Mouse (Mus musculus) liver (tissue): ENCODE results near the gene Tnik.

Experiments
- DNase-seq: peaks from one replicate; pipeline ENCODE4 v3.0.0-alpha.2; 2020; ENCODE audit warnings: mixed read lengths

Tnik gene

DNA sequence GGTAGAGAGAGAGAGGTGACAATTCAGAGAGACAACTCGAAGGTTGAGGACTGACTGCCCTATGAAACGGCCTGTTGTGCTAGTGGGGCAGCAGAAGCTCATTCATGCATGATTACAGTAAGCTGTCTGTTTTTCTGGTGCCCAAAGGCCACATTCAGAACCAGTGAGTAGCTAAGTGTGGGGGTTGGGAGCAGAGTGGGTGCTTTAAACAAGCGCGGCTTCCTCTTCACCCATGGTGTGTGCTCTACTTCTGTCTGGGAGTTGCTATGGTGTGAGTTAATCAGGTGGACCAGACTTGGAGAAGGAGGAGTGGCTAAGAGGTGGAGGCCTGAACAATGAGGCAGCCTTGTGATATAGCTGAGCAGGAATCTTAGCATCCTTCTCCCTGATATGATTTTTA, 2.2 kb downstream of the Tnik start:
- no peak for DNase-seq

DNA sequence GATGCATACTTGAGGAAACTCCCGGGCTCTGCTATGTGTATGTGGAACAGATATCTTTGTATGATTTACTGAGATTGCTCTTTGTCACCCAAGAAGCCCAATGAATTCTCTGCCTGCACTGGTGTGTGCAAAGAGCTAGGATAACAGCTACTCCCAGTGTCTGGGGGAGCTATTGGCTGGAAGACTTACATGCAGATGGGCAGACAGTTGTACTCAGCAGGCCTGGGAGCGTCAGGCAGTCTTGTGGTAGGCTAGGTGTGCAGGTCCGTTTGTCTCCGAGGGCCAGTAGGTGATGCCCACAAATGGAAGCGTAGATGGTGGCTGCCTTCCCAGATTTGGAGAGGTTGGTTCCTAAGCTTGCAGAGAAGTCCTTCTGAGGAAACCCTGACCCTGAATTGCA, 2.6 kb downstream of the Tnik start:
- DNase-seq: no peak

DNA sequence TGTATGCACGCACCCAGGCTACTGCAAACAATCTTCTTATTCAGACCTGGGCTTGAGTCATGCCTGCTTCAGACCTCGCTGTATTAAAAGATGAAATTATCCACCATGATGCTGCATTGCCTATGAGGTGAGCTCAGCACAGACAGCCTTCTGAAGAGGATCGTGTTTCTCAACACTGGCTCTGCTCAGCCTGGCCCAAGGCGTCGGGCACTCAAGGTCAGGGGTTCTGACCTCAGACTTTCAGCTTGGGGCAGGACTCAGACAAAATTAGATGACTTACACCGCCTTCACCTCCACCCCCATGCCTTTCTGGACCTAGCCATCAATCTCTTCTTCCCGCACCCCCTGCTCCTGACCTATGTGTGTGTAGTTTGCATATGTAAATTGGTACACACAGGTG, 4.2 kb downstream of the Tnik start:
- no peak for DNase-seq

DNA sequence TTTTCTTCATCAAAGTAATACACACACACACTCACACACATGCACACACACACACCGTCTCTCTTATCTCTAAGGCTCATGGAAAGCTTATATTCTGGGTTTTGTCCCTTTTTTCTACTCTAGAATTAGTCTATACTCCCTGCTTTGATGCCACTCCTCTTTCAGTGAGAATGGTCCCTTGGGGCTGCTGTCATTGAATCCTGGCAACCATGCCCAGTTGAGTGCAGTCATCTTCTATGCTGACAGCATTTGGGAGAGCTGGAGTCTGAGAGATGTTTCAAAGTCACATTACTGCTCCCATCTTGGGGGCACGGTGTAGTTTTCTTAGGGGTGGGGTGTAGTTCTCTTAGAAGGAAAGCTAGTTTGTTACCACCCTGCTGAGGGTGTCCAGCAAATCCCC, 6.7 kb downstream of the Tnik start:
- DNase-seq: no peak

DNA sequence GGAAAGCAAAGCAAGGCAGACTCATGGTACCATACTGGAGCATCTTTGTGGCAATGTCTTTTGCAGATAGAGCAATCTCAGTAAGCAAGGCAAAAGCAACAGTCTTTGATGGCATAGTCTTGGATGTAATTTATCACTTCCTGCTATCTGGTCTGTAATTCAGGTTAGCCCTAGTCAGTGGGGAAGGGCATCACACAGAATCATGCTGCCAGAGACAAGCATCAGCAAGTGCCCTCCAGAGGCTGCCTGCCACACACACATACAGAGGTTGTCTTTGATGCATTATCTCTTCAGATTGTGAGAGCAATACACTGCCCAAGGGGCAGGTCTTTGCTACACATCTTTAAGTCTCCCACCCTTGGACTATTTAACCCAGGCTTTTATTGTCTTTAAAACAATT, 8.9 kb downstream of the Tnik start:
- DNase-seq: no peak

DNA sequence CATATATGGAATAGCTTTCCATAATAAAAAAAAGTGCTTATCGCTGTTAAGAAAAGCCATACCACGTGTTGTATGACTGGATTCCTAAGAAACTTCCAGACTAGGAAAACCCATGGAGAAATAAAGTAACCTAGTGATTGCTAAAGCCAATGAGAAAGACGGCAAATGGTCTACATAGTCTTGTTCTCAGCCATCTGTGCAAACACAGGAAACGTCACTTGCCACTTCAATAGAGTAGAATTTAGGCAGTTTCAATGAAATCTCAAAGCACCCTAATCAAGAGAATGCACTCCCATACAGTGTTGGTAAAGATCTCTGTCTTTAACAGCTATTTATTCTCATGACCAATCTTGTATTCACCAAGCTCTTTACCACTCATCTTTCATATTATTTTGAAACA, 11.7 kb downstream of the Tnik start:
- no peak for DNase-seq

DNA sequence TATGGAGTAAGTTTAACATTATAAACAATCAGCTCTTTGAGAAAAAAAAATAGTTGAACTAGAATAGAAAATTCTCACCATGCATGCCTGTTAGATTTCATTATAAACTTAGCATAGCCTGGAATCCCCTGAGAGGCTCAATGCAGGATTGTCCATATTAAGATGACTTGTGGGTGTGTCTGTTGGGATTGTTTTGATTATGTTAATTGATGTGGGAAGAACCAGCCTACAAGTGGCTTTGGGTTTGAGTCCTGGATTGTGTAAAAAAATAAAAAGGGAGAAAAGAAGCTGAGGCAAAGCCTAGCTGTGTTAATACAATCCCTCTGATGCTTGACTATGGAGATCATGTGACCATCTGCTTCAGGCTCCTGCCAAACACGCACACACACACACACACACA, 26.7 kb downstream of the Tnik start:
- no peak for DNase-seq

DNA sequence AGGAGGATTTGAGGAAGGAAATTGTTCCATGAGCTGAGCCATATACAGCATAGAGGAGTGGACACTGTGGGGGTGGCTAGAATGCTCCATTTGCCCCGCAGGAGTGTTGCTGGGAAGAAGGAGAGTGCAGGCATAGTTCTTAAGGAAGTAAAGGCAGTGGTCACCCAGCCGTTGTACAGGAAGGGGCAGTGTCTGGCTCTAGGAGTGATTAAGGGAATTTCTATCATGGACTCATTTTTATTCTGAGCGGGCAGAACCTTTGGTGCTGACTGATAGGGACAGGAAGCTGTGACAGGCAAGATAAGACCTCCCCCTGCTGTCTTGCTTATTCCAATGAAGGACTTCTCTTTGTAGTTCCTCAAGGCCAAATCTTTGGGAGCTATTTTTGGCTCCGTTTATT, 38.4 kb downstream of the Tnik start:
- DNase-seq: peak; percentile 51

DNA sequence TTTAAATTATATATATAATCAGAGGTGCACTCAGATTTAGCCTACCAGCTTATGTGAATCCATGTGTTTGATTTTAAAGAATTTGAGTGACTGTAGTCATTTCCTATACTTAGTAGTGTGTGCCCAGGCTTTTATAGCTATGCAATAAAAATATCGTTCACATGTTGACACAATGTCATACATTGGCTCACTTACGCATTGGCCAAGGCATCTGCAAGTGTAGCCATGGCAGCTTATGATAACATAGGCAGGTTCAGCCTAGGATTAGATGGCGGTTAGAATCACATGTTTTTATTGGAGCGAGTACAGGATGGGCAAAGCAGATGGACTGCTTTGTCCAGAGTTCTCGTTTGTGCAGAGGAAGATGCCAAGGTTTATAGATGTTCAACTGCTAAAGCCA, 40.9 kb downstream of the Tnik start:
- DNase-seq: no peak

DNA sequence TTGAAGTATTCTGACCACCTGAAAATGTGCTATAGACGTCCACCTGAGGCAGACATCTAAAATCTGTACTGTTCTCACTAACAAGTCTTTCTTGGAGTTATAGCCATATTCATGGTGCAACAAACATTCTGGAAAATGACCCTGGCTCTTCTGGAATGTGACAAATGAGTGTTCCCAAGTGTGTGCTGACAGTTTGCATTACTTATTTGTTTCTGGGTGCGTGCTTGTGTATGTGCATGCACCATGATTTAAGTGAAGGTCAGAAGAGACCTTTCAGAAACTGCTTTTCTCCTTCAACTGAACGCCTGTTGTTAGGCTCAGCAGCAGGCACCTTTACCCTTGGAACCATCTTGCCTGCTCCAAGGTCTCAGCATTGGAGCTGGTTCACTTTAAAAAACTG, 43.8 kb downstream of the Tnik start:
- DNase-seq: no peak

DNA sequence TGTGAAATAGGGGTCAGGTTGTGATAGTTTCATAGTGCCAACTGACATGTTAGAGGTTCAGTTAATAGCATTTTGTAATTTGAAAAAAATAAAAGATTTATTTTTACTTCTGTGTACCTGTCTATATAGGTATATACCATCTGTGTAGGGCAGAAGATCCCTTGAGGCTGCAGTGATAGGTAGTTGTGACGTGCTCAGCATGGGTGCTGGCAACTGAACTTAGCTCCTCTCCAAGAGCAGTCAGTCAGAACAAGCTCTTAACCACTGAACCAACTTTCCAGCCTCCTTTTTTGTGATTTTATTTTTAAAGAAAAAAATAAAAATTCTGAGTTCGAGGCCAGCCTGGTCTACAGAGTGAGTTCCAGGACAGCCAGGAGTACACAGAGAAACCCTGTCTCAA, 51.4 kb downstream of the Tnik start:
- DNase-seq: no peak

DNA sequence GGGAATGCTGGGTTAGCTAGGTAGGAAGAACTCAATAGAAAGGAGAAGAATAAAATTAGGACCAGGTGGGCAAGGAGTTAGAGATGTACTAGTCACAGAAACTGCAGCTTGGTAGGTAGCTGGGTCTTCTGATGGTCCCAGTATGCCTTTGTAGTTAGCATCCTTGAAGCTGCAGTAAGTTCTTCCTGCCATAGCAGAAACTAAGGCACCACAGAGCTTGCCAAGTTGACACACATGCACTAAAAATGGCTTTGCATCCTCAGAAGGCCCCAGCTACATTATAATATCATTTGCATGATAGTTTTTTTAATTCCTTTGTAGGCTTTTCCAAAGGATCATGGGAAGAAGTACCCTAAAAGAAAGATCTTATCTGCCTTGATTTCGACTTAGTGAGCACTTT, 54.3 kb downstream of the Tnik start:
- DNase-seq: no peak

DNA sequence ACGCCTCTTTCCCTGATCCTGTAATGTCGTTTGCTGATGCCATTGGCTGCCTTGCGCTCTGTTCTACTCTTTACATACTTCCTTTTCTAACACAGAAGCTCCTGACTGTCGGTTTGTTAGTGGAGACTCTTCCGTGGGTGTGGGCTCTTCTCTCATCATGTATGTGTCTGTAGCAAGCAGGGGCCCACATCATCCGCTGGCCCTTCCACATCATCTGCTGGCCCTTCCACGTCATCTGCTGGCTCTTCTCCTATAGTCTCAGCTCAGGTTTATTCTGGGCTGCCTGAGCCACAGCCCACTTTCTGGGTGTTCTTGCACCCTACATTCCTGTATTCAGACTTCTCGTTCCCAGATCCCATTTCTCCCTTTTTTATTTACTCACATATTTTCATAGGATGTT, 58.6 kb downstream of the Tnik start:
- no peak for DNase-seq

DNA sequence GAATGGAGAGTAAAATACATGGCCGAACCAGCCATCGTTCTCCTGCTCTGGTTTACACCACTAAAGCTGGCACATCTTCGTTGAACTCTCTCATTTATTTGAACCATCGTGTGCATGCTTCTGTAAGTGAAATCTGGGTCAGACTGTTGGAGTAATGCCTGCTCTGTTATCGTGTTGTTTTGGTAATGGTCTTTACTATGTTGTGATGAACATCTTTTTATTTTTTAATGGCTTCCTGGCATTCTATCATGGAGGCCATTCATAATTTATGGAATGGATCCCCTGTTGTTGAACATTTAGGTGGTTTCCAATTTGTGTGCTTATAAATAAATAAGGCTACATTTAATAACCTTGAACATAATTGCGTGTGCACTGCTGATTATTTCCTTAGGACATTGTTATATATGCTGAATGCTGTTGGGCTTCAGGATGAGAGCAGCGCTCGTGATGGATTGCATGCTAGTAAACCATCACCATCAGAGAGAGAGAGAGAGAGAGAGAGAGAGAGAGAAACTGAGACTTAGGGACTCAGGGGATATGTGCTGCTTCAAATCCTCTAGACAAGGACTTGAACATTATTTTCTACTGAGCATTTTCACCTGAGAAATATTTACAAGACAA, 62.7 kb downstream of the Tnik start:
- no peak for DNase-seq

DNA sequence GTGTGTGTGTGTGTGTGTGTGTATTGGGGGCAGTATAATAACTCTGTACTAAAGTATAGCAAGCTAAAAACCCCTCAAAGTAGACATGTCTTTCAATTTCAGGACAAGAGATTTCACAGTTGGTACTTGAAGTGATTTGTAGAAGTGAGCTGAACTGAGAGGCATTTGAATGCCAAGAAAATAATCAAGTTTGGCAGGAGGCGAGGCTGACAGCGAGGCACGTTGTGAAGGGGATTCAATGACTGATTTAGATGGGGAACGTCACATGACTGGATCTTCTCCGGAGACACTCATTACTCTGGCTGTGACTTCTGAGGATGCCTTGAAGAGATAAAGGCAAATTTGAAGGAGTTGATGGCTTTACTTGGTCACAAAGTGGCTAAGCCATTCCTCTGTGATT, 69.3 kb downstream of the Tnik start:
- no peak for DNase-seq

DNA sequence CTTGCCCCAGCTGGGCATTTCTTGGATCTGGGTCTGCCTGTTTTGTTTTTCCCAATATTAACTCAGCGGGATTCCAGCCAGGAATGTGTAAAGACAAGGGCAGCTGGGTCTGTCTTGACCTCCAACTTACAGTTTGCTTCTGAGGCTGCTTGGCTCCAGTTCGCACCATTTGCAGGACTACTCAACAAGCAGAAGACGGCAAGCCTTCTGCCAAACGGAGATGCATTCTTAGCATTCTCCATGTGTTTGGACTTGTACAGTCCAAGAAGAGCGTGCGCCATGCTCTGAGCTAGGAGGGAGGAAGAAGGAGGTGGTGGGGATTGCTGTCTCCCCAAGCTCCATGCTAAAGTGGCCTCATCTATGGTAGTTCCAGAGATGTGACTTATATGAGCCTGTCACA, 70.9 kb downstream of the Tnik start:
- DNase-seq: no peak

DNA sequence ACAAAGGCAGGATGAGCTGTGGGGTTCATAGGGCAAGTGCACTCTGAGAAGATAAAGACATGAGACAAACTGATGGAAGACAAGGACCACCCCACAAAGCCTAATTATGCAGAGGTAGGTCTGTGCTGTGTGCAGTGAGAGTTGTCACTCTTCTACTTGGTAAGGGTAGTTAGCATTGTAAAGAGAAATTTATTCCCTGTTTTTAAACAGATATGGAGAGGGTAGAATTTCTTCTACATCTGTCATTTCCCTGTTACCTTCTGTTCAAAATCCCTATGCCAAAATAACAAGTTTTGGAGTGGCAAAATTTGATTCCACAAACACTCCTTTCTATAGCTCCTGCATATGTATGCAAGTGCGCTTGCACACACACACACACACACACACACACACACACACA, 71.5 kb downstream of the Tnik start:
- no peak for DNase-seq

DNA sequence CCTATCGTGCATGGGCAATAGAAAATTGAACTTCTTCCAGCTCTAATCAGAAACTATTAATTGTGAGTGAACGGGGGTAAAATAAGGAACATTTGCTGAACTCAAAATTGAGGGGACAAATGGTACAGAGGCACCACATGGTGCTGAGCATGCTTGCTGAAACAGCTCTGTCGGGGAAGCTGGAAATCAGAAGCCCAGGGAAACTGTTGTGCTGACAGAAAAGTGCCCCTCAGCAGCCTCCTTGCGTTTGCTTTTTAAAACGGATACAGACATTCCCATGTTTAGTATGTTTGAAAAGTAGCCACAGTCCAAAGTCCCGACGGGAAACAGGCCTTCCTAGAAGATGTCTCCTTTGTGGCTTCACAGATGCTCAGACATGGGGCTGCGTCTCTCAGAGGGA, 77.1 kb downstream of the Tnik start:
- DNase-seq: no peak

DNA sequence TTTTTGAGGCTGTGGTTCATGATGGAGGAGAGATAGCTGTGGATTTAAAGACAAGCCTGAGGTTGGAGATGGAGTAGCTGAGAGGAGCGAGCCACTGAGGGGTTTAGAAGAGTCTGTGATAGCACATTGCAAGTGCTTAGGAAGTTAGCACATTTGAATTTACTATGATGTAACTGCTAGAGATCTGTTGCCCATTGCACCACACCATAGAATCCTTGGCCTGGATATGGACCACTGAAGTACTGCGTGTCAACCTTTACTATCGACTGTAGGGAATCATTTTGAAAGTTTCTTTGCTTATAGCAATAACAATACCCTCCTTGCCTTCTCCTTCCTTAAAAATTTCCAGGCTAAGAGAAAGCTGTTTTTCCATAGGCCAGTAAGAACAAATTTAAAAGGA, 80.2 kb downstream of the Tnik start:
- DNase-seq: no peak

DNA sequence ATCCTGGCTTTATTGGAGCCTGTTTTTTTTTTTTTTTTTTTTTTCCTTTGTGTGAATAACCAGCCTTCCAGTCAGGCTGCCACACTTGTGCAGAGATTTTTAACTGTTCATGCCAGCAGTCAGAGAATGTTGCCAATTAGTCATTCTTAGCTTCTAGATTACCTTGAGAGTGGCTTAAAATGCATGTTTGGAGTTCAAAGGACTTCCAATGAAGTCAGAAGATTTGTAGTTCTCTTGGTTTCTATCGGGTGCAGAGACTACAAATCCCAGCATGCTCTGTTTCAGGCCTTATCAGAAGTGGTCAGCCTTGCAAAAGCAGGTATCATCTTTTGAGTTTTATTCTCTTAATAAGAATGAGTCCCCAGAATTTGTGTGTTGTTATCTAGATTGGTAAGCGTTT, 80.6 kb downstream of the Tnik start:
- DNase-seq: no peak

DNA sequence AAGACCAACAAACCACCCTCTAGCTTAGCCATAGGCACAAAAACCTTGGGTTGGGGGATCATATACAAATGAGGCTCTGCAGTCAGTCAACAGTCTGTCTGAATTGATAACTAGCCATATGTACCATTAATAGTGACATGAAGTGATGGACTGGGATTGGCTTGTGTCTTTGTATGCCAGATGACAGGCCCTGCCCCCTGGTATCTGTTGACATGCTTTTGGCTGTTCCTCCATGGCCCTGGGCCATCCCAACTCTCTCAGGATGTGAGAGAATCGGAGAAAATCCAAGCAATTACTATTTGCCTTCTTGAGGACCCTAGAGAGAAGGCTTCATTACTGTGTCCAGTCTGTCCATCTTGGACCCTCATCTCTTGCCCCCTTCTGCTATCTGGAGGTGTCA, 82.4 kb downstream of the Tnik start:
- DNase-seq: no peak

DNA sequence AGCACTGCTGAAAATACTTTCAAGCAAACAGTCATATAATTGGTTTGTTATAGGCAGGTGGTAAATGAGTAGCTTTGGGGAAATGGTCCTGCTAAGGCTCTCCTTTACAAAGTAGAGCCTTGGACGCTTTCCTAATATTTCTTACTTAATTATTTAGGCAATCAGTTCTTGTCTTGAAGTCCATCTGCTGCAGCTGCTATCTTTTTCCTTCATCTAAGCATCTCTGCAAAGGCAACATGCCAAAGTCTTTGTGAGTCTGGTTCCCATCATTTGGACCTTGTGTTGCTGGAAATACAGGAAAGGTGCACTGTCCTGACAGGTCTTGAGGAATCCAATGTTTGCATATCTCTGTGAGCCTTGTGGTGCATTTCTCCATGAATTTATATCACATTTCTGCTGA, 82.9 kb downstream of the Tnik start:
- no peak for DNase-seq

DNA sequence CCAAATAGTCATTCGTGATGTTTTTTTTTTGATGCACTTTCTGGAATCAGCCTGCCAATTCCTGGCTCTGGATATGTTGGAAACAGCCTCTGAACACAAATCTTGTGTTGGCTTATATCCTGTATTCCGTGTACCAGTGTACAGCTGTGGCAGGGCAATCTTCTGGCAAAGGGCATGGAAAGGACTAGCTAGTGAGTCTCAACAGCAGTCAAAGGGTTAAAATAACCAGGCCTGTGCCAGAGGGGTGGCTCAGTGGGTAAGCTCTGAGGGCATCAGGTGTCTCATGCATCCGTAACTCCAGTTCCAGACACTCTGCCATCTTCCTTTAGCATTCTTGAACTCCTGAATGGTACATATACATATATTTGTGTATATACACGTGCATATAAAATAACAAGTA, 83.5 kb downstream of the Tnik start:
- DNase-seq: no peak

DNA sequence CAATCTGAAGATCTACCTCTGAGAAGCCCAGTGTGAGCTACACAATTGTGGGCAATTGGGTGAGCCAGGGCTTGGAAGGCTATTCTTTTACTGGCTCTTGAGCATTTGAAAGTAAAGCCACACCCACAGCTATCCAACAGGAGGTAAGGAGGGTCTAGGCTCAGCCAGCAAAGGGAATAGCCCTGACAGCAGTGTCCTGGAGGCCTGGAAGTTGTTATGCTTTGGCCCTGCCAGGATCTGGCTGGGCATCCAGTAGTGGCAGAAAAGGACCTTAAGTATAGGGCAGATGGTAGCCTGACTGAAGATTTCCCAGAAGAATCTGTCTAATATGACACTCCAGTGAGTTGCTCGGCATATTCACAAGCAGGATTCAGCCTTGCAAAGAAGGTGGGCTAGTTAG, 85.7 kb downstream of the Tnik start:
- DNase-seq: no peak

DNA sequence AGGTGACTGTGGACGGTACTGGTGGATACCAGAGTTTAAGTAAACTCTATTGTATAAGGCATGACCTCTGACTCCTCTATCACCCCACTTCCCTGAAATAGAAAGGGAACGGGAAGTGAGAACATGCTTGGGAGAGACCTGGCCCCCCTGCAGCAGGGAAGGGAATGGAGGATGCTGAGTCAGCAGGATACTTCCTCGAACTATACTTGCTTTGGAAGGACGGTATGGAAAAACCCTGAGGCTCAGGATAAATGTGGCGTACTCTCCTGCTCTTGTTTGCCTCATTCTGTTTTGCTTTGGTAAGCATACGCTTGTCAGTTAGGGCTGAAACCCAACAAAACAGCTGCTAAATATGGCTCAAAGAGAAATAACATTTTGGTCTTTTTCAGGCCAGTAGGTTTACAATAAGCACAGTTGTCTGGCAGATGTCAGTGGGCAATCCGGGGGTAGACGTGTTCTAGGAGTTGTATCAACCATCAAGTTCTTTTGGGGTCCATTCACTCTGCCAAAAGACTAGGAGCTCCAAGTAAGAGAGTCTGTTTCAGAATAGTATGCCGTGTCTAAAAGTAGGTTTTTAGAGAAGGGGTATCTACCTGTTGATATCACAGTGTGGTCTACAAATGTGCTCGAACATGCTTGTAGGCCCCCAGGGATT, 87.3 kb downstream of the Tnik start:
- no peak for DNase-seq

DNA sequence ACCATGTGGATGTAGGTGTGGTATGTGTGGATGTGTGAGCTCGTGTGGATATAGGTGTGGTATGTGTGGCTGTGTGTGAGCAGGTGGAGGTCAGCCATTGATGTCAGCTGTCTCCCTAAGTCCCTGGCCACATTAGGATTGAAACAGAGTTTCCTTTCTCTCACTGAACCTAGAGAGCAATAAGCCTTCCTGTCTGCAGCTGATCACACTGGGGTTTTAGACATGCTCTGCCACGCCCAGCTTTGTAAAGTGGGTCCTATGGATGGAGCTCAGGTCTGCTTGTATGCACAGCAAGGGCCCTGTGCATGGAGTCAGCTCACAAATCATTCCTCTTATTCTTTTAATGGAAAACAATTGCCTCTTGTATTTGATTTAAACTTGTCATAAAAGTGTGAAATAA, 95.4 kb downstream of the Tnik start:
- no peak for DNase-seq
